Mouse (Mus musculus) forebrain, embryonic 10.5 days (tissue): ENCODE data around the gene Pex11b. TPM values are rescaled to one million over a fixed set of nuclear protein-coding genes. Genes with fewer than 3 reads are reported as not detected.

Experiments
- DNase-seq: peaks from one replicate; pipeline ENCODE4 v3.0.0-alpha.2; 2017; ENCODE audit warnings: low spot score; ENCODE audit errors: extremely low spot score
- H3K27ac ChIP-seq: fragments of 300-500 bp; sonication (generic); 2 replicates; pipeline ENCODE4 v1.5.1; 2016; ENCODE audit warnings: mild to moderate bottlenecking
- H3K27me3 ChIP-seq: fragments of 300-500 bp; sonication (generic); 2 replicates; pipeline ENCODE4 v1.6.1; 2016; ENCODE audit warnings: mild to moderate bottlenecking; ENCODE audit not compliant: poor library complexity, severe bottlenecking
- H3K36me3 ChIP-seq: fragments of 300-500 bp; sonication (generic); replicated peaks from 2 replicates; pipeline ENCODE4 v1.6.1; 2016; ENCODE audit warnings: mild to moderate bottlenecking, moderate library complexity
- H3K4me1 ChIP-seq: fragments of 300-500 bp; sonication (generic); 2 replicates; pipeline ENCODE4 v1.6.1; 2016
- H3K4me3 ChIP-seq: fragments of 300-500 bp; sonication (generic); 2 replicates; pipeline ENCODE4 v1.5.1; 2016; ENCODE audit warnings: mild to moderate bottlenecking, moderate library complexity
- H3K9me3 ChIP-seq: fragments of 300-500 bp; sonication (generic); 2 replicates; pipeline ENCODE4 v1.6.1; 2016; ENCODE audit warnings: mild to moderate bottlenecking, moderate library complexity
- WGBS: fragments of 180-500 bp; shearing (Covaris S2); methylation state at CpG from one replicate; pipeline ENCODE4 v1.1.7; 2016; 5-methylcytosine and 5-hydroxymethylcytosine counted together
- polyA plus RNA-seq: library from polyadenylated mRNA; unstranded; fragments of >200 nt; fragmentation: Nextera tagmentation; extraction: Ambion mirVana; gene quantifications from 2 replicates; pipeline ENCODE4 v1.2.1, GENCODE M21; 2016

Gene Pex11b
- polyA plus RNA-seq, 1 experiment from 2014 or later = 36.6 TPM

DNA sequence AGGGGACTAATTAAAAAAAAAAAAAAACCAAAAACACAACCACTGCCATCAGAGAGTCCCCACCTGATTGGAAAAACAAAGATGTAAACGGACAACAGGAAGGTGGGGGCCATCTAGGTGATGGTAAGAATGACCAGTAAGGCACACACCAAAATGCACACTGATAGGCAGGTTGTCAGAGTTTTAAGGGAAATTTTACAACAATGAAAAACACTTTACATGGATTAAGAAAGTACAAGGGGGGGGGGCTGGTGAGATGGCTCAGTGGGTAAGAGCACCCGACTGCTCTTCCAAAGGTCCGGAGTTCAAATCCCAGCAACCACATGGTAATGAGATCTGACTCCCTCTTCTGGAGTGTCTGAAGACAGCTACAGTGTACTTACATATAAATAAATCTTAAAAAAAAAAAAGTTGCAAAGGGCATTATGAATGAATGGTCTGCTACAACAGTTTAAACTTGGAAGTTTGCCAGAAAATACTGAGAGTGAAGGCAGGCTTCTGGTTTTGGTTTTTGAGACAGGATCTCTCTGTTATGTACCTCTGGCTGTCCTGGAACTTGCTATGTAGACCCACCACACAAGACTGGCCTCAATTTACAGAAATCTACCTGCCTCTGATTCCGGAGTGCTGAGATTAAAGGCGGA is 33.4 kb downstream of the Pex11b start:
- peaks cover 28% of the 10 kb centered on the region for H3K27me3 ChIP-seq
- peaks cover 21% of the 10 kb centered on the region for H3K4me1 ChIP-seq
- no peak for DNase-seq
- H3K4me3 ChIP-seq = no peak overlapping the region
- no peaks in the 10 kb centered on the region for H3K9me3 ChIP-seq
- no peak overlapping the region for H3K27ac ChIP-seq
- no peaks in the 10 kb centered on the region for H3K36me3 ChIP-seq
- 92% methylated on average over 5 of the region's 5 CpGs for WGBS

DNA sequence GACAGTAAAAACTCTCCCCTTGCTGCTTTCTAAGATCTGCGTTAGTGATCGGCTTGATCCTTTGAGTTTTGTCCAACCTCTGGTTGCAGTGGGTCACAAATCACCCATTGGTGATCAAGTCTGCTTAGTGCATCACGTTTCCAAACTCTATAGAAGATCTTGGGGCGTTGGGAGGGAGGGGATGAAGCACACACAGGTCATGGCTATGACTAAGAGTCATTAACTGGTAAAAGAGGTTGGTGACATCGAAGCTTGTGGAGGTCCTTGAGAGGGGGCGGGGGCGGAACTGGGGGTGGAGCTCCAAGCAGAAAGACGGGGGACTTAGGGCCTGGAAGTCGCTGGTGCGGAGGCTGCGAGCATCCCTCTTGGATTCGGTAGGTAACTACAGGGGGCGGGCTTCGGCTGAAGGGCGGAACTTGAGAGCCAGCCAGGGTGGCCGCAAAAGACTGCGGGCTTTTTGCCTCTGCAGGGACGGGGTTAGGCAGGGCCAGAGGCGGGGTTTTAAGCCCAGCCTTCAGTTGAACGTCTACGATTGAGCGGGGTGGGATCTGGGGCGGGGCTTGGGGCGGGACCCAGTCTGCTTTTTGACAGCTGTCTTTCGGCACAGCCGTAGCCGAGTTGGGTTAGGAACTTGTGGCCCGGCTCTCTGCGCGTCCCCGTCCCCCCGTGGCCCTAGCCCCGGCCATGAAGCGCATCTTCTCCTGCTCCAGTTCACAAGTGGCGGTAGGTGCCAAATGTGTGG is 34.7 kb downstream of the Pex11b start, which contains the start of gene Ankrd35:
TSS of gene Ankrd35 (plus strand) at position 405 of the 742 bp plus-strand sequence.
- WGBS = 5% methylated on average over 35 of the region's 35 CpGs
- Histone ChIP-seq H3K27ac (0 out of 2 replicates have a peak within 1 kb of the TSS, but pooled peaks have one; percentile 35), H3K27me3 (peaks cover 21% of the 10 kb centered on the region), H3K9me3 (no peaks in the 10 kb centered on the region), H3K36me3 (no peaks in the 10 kb centered on the region), H3K4me3 (peak within 1 kb of the TSS; percentile 53), H3K4me1 (peaks cover 18% of the 10 kb centered on the region)
- DNase-seq = peak; percentile 82

DNA sequence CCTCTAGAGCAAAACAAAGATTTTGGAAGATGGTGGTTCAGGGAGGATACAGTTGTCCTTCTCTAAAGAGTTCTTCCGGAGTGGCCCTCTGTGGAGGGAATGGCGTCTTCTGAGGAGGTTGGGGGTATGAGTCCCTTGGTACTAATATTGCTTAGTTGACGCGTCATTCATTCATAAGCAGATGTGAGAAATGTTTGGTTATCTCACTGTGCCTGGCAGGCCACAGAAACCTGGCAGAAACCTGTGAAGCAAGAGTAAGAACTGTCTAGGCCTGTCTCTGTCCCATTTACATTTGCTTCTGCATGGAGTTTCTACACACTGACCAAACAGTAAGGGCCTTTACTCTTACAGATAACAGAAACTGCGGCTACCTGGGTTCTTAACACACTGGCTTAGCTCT is 36.3 kb downstream of the Pex11b start:
- DNase-seq = no peak

DNA sequence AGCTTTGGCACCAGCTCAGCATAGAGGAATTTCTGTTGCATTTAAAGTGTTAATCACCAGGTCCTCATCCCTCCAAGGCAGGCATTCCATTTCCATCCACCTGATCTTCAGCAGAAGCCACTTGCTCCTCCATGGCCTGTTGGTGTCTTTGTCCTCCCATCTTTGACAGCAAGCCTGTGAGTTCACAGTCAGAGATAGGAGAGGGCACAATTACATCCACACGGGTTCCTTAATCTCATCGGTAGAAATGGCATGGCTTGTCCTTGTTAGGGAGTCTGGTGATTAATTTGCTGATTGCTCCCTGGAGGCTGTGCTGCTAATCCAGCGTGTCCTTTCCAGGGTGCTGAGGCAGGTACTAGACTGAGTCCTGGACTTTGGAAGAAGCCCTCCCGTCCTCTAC is 38.3 kb downstream of the Pex11b start:
- Histone ChIP-seq H3K9me3 (no peaks in the 10 kb centered on the region), H3K4me3 (no peak overlapping the region), H3K27me3 (peaks cover 28% of the 10 kb centered on the region), H3K4me1 (peaks cover 26% of the 10 kb centered on the region), H3K36me3 (no peaks in the 10 kb centered on the region), H3K27ac (no peak overlapping the region)
- 77% methylated on average over 4 of the region's 4 CpGs for WGBS
- no peak for DNase-seq

More for the DNA sequence above, 36.3 kb downstream of the Pex11b start:
- H3K4me1 ChIP-seq = peaks cover 26% of the 10 kb centered on the region
- no peak overlapping the region for H3K4me3 ChIP-seq
- H3K27ac ChIP-seq = no peak overlapping the region
- peaks cover 21% of the 10 kb centered on the region for H3K27me3 ChIP-seq
- no peaks in the 10 kb centered on the region for H3K9me3 ChIP-seq
- WGBS = 92% methylated on average over 5 of the region's 5 CpGs
- no peaks in the 10 kb centered on the region for H3K36me3 ChIP-seq

DNA sequence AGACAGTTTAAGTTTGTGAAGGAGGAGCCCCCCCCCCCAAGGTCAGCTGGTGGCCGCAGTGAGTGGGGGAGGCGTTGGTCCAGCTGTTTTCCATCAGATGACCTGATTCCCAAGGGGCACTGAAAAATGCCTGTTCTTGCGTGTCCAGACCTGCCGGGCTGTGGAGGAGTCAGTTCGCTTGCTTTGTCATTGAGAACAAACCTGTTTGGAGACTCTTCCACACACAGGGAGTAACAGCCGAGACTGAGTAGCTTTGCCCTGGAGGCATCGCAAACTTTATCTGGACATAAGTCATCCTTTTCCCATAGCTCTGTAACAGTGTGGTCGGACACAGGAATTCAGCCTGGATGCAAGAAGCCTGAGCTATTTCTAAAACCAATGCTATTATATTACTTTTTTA is 39.3 kb downstream of the Pex11b start:
- 61% methylated on average over 8 of the region's 8 CpGs for whole genome bisulfite sequencing
- Histone ChIP-seq H3K27me3 (peaks cover 37% of the 10 kb centered on the region), H3K4me3 (no peak overlapping the region), H3K9me3 (no peaks in the 10 kb centered on the region), H3K4me1 (peaks cover 25% of the 10 kb centered on the region), H3K36me3 (no peaks in the 10 kb centered on the region), H3K27ac (no peak overlapping the region; the same call in 1 of the 2 replicates)
- no peak for DNase-seq

DNA sequence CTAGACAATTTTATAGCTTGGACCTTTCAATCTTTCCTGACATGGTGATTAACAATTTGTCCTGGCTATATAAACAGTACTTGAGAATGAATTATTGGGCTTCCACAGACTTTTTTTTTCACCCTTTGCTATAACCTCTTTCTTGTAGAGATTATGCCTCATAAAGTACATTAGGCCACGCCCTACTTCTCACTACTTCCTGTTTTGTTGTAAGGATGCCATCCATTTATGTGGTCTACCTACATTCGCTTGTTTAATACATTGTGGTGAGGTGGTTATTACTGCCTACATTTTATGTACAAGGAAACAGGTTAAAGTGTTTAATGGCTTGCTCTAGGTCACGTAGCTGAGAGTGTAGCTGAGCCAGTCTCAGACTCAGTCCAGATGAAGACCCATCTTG is 40.0 kb downstream of the Pex11b start:
- H3K4me1 ChIP-seq = peaks cover 20% of the 10 kb centered on the region
- H3K4me3 ChIP-seq = no peak overlapping the region
- no peak overlapping the region for H3K27ac ChIP-seq
- H3K36me3 ChIP-seq = no peaks in the 10 kb centered on the region
- WGBS = 86% methylated on average over 3 of the region's 3 CpGs
- H3K9me3 ChIP-seq = no peaks in the 10 kb centered on the region
- DNase-seq = no peak
- H3K27me3 ChIP-seq = peaks cover 43% of the 10 kb centered on the region

DNA sequence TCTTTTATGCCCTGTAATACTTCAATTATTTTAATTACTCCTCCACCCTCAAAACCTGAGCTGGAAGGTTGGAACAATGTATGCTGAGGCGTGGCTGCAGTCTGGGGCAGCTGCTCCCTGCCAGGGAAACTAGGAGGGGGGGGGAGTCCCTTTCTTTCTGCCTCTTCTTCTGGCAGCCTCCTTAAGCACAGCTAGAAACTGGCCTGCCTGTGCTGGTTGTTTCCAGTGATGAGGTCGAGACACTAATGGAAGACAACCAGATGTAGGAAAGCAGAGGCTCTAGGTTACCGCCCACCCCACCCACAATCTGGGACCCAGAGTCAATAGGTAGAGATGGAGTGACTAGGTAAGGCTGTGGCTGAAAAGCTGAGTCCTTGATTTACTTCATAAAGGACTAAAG is 40.5 kb downstream of the Pex11b start:
- 46% methylated on average over 3 of the region's 3 CpGs for whole genome bisulfite sequencing

DNA sequence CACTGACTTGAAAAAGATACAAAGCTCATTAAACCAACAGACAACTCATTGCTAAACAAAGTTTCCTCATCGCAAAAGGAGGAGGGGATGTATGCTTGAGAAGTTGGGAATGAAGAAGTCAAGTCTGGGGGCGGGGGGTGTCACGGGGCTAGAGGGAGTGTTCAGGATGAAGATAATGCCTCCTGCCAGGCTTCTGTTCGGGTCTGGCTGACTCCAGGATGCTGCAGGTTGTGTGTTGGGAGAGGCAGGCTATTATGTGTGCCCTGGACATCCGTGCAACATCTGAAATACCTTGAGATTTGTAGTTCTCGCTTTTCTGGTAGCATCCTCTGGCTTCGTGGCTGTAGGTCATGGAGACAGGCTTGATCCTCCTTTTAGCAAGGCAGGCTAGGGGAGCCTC is 43.3 kb downstream of the Pex11b start:
- 63% methylated on average over 7 of the region's 7 CpGs for WGBS
- no peak overlapping the region for H3K27ac ChIP-seq
- no peaks in the 10 kb centered on the region for H3K36me3 ChIP-seq
- H3K27me3 ChIP-seq = peaks cover 45% of the 10 kb centered on the region
- H3K4me3 ChIP-seq = no peak overlapping the region
- H3K9me3 ChIP-seq = no peaks in the 10 kb centered on the region
- H3K4me1 ChIP-seq = peaks cover 19% of the 10 kb centered on the region
- DNase-seq = no peak

More for the DNA sequence above, 40.5 kb downstream of the Pex11b start:
- Histone ChIP-seq H3K27ac (no peak overlapping the region), H3K4me1 (peaks cover 19% of the 10 kb centered on the region), H3K9me3 (no peaks in the 10 kb centered on the region), H3K36me3 (no peaks in the 10 kb centered on the region), H3K27me3 (peaks cover 43% of the 10 kb centered on the region), H3K4me3 (no peak overlapping the region)
- no peak for DNase-seq

DNA sequence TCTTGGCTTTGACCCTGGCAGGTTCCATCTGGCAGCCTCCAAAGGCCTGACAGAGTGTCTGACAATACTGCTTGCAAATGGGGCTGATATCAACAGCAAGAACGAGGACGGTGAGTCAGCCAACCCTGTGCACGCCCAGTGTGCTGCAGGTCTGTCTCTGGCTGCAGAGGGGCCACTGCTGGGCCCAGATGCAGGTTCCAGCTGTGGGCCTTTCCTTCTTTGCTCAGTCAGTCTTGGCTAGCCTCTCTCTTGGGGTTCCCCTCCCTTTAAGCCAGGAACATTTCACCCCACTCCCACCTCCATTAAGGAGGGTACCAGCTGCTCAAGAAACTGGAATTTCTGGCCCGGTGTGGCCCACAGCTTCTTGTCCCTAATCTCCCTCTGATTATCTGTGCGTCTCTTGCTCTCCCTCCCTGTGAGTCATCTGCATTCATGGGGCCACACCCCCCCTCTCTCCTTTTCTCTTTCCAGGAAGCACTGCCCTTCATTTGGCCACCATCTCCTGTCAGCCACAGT is 44.0 kb downstream of the Pex11b start:
- H3K4me1 ChIP-seq = peaks cover 18% of the 10 kb centered on the region
- no peaks in the 10 kb centered on the region for H3K36me3 ChIP-seq
- WGBS = 23% methylated on average over 5 of the region's 5 CpGs
- DNase-seq = no peak
- H3K27me3 ChIP-seq = peaks cover 53% of the 10 kb centered on the region
- no peaks in the 10 kb centered on the region for H3K9me3 ChIP-seq
- no peak overlapping the region for H3K27ac ChIP-seq
- H3K4me3 ChIP-seq = no peak overlapping the region

DNA sequence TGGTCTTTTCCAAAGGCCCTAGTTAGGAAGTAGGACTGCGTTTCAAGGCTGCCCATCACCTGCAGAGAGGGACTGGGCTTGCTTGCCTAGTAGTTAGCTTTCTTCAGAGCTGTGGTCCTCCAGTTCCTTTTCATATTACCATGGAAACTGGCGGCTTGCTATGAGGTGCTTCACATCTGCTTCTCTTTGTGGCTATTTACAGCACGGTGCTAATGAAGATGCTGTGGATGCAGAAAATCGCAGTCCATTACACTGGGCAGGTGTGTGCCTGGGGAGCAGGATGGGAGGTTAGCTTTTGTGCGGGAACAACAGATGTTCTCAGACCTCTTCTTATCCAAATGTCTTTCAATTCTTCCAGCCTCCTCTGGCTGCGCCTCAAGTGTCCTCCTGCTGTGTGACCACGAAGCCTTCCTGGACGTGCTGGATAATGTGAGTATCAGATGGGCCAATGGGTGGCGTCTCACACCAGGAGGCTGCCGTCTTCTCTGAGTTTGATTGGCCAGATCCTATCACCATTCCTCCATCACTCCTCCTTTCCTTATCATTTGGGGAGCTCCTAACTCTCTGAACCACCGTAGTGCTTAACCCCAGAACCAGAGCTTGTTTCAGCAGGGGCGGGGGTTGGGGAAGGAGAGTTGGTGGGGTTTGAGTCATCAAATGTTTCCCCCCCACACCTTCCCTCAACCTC is 45.2 kb downstream of the Pex11b start:
- peaks cover 65% of the 10 kb centered on the region for H3K27me3 ChIP-seq
- WGBS = 15% methylated on average over 12 of the region's 12 CpGs
- H3K9me3 ChIP-seq = no peaks in the 10 kb centered on the region
- no peak for DNase-seq
- no peak overlapping the region for H3K27ac ChIP-seq
- H3K36me3 ChIP-seq = no peaks in the 10 kb centered on the region
- H3K4me3 ChIP-seq = no peak overlapping the region
- H3K4me1 ChIP-seq = peaks cover 22% of the 10 kb centered on the region

DNA sequence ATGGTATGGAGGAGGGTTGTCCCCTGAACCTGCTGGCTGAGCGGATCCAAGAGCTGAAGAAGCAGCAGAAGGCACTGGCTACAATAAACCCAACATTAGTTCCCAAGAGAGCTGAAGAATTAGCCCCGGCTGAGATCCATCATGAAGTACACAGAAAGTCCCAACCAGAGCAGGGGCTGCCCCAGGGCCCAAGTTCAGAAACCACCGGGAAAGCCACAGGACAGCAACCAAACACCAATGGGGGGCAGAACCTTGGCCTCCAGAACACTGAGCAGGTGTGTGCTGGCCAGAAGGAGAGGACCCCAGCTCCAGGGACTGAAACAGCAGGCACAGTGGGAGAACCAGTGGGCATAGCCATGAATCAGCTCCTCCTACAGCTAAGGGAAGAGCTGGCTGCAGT is 48.3 kb downstream of the Pex11b start:
- no peaks in the 10 kb centered on the region for H3K9me3 ChIP-seq
- no peak overlapping the region for H3K27ac ChIP-seq
- no peak for DNase-seq
- 87% methylated on average over 3 of the region's 3 CpGs for WGBS
- peaks cover 65% of the 10 kb centered on the region for H3K27me3 ChIP-seq
- H3K4me3 ChIP-seq = no peak overlapping the region
- H3K36me3 ChIP-seq = no peaks in the 10 kb centered on the region
- H3K4me1 ChIP-seq = peaks cover 15% of the 10 kb centered on the region

DNA sequence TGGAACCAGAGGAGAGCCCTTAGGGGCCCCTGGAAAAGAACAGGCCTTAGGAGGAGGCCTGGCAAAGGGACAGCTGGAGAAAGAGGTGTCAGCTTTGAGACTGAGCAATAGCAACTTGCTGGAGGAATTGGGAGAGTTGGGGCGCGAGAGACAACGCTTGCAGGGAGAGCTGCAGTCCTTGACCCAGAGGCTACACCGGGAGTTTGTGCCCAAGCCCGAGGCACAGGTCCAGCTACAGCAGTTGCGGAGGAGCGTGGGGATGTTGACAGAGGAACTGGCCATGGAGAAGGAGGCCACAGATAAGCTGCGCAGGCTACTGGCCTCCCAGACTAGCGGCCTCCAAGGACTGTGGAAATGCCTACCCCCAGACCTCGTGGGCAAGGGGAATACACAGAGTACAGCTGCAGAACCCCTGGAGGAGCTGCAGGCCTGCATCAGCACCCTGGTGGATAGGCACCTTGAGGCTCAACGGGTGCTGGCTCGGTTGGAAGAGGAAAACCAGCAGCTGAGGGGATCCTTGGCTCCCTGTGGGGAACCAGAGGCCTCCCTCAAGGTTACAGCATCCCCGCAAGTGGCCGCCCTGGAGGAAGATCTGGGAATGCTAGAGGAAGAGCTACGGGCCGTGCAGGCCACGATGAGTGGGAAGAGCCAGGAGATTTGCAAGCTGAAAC is 49.1 kb downstream of the Pex11b start:
- H3K27ac ChIP-seq = peak overlapping the region; percentile 3; the same call in 1 of the 2 replicates
- H3K36me3 ChIP-seq = no peaks in the 10 kb centered on the region
- peak overlapping the region; percentile 27 for H3K4me3 ChIP-seq
- H3K27me3 ChIP-seq = peaks cover 63% of the 10 kb centered on the region
- 59% methylated on average over 17 of the region's 17 CpGs for WGBS
- no peak for DNase-seq
- peaks cover 18% of the 10 kb centered on the region for H3K4me1 ChIP-seq
- H3K9me3 ChIP-seq = no peaks in the 10 kb centered on the region
